Mouse (Mus musculus): ENCODE data around the gene Adamts16. TPM values are rescaled to one million over a fixed set of nuclear protein-coding genes. Genes with fewer than 3 reads are reported as not detected.

Adamts16 gene
- polyA plus RNA-seq, 1 experiment from 2014 or later: 0.11 TPM

DNA sequence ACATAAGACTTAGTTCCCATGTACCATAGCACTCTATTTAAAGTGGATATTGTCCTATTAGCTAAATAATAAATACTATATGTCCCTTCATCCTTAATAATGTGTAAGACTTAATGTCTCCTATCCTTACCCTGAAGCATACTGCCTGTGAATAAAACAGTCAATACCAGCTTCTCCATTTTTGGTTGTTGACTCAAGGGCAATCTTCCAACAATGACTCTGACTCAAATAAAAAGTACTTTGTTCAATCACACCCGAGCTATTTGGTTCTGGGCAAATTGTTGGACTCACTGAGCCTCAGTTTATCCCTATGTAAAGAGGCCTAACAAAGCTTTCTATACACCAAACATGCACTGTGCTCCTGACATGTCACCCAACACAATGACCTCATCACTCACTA is 51.8 kb downstream of the Adamts16 start:
- WGBS: 60% methylated on average over 1 of the region's 1 CpGs
- Histone ChIP-seq H3K27ac (ENCODE audit: low read length) (no peak overlapping the region), H3K27me3 (ENCODE audit: control insufficient read depth, insufficient read depth, low read length) (0 out of 2 replicates have a peak, but pooled peaks cover 2% of the 10 kb centered on the region), H3K4me3 (ENCODE audit: low read length) (no peak overlapping the region), H3K4me2 (ENCODE audit: low read depth, low read length) (no peak overlapping the region), H3K9ac (ENCODE audit: low read length) (no peak overlapping the region), H3K4me1 (ENCODE audit: control insufficient read depth, insufficient read depth, low read length) (no peaks in the 10 kb centered on the region), H3K9me3 (replicated peaks; ENCODE audit: control insufficient read depth, low read length) (no peaks in the 10 kb centered on the region), H3K36me3 (ENCODE audit: control insufficient read depth, insufficient read depth) (no peaks in the 10 kb centered on the region)
- no peak for ATAC-seq (replicated peaks; ENCODE audit: extremely low read depth, insufficient read depth, low FRiP score)

DNA sequence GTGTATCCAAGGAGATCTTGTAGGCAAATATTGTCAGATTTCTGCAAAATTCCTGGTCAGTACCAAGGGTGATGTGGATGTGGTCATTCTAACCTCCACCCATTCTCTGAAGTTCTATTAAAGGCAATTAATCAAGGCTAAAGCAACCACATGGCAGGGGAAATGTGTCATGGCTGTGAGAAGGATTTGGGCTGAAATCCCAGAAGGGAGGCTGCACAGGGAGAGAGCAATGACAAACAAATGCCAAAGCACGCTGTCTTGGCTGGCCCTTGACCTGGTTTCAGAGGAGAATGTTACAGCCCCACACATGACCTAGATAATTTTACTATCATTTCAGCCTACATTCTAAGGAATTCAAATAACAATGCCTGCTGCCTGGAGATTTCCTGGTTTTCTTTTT is 52.6 kb downstream of the Adamts16 start:
- Histone ChIP-seq H3K4me1 (ENCODE audit: control insufficient read depth, insufficient read depth, low read length) (no peaks in the 10 kb centered on the region), H3K27ac (ENCODE audit: low read length) (no peak overlapping the region)
- ATAC-seq (replicated peaks; ENCODE audit: extremely low read depth, insufficient read depth, low FRiP score): no peak

DNA sequence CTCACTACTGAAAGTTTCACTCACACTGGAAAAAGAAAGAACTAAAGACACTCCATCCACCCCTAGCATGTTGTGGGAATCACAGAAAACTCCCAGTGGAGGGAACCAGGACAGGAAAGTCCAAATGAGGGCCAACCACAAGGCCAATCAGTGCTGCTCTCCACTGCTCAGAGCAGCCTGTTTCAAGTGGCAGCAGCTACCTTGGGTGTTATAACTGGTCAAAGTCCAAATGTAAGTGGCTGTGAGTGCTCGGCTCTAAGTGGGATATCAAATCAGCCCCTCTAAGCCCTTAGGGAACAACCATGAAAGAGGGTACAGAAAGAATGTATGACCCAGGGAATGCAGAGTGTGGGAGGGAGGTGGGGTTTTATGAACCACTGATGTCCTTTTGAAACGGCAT is 56.5 kb downstream of the Adamts16 start:
- WGBS: 50% methylated on average over 2 of the region's 2 CpGs
- Histone ChIP-seq H3K27ac (ENCODE audit: low read length) (no peak overlapping the region), H3K4me1 (ENCODE audit: control insufficient read depth, insufficient read depth, low read length) (no peaks in the 10 kb centered on the region), H3K9ac (ENCODE audit: low read length) (no peak overlapping the region), H3K36me3 (ENCODE audit: control insufficient read depth, insufficient read depth) (no peaks in the 10 kb centered on the region), H3K4me2 (ENCODE audit: low read depth, low read length) (no peak overlapping the region), H3K9me3 (replicated peaks; ENCODE audit: control insufficient read depth, low read length) (no peaks in the 10 kb centered on the region), H3K27me3 (ENCODE audit: control insufficient read depth, insufficient read depth, low read length) (0 out of 2 replicates have a peak, but pooled peaks cover 4% of the 10 kb centered on the region), H3K4me3 (ENCODE audit: low read length) (no peak overlapping the region)
- peak; percentile 52; the same call in 1 of the 2 replicates for ATAC-seq (replicated peaks; ENCODE audit: extremely low read depth, insufficient read depth, low FRiP score)

More for the DNA sequence above, 52.6 kb downstream of the Adamts16 start:
- no peaks in the 10 kb centered on the region for H3K36me3 ChIP-seq (ENCODE audit: control insufficient read depth, insufficient read depth)
- no peaks in the 10 kb centered on the region for H3K9me3 ChIP-seq (replicated peaks; ENCODE audit: control insufficient read depth, low read length)
- 0 out of 2 replicates have a peak, but pooled peaks cover 2% of the 10 kb centered on the region for H3K27me3 ChIP-seq (ENCODE audit: control insufficient read depth, insufficient read depth, low read length)
- no peak overlapping the region for H3K9ac ChIP-seq (ENCODE audit: low read length)
- no peak overlapping the region for H3K4me3 ChIP-seq (ENCODE audit: low read length)
- H3K4me2 ChIP-seq (ENCODE audit: low read depth, low read length): no peak overlapping the region
- WGBS: 59% methylated on average over 1 of the region's 1 CpGs

DNA sequence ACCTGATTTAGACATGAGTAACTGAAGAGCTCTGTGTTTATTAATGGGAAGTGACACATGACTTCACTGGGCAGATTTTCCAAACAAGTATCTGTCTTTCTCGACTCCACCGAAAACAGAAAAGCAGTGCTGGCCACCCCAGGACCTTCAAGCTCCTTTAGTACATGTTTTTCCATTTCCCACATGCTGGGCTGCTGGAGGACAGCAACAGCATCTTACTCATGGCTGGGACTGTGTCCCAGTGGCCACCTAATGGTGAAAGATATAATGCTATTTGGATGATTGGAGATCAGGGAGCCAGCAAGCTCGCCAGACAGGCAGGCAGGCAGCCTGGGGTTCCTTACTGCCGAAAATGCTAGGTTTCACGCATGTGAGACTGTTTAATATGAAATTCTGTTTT is 57.5 kb downstream of the Adamts16 start:
- H3K9me3 ChIP-seq (replicated peaks; ENCODE audit: control insufficient read depth, low read length): no peaks in the 10 kb centered on the region
- H3K27ac ChIP-seq (ENCODE audit: low read length): no peak overlapping the region
- no peaks in the 10 kb centered on the region for H3K4me1 ChIP-seq (ENCODE audit: control insufficient read depth, insufficient read depth, low read length)
- H3K27me3 ChIP-seq (ENCODE audit: control insufficient read depth, insufficient read depth, low read length): 0 out of 2 replicates have a peak, but pooled peaks cover 4% of the 10 kb centered on the region
- no peak overlapping the region for H3K9ac ChIP-seq (ENCODE audit: low read length)
- H3K4me3 ChIP-seq (ENCODE audit: low read length): no peak overlapping the region
- 64% methylated on average over 5 of the region's 5 CpGs for WGBS
- H3K36me3 ChIP-seq (ENCODE audit: control insufficient read depth, insufficient read depth): no peaks in the 10 kb centered on the region
- no peak overlapping the region for H3K4me2 ChIP-seq (ENCODE audit: low read depth, low read length)
- ATAC-seq (replicated peaks; ENCODE audit: extremely low read depth, insufficient read depth, low FRiP score): no peak

DNA sequence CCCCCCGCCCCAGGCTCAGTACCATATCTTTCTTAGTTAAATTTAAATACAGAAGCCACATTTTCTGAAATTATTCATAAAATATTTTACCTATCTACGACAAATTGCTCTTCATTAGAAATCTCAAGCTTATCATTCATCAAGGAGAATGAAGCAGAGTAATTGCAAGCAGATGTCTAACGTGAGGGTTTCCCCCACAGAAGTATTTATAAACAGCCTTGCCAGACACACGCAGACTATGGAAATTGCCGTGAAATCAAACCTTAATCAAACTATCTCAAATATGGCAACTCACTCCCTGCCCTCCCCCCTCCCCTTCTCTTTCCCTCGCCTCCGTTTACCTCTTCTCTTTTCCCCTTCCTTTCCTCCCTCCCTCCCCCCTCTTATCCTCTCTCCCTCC is 61.8 kb downstream of the Adamts16 start:
- Histone ChIP-seq H3K27me3 (ENCODE audit: control insufficient read depth, insufficient read depth, low read length) (0 out of 2 replicates have a peak, but pooled peaks cover 2% of the 10 kb centered on the region), H3K27ac (ENCODE audit: low read length) (no peak overlapping the region), H3K36me3 (ENCODE audit: control insufficient read depth, insufficient read depth) (no peaks in the 10 kb centered on the region), H3K9me3 (replicated peaks; ENCODE audit: control insufficient read depth, low read length) (no peaks in the 10 kb centered on the region), H3K4me2 (ENCODE audit: low read depth, low read length) (no peak overlapping the region), H3K4me3 (ENCODE audit: low read length) (no peak overlapping the region), H3K4me1 (ENCODE audit: control insufficient read depth, insufficient read depth, low read length) (no peaks in the 10 kb centered on the region), H3K9ac (ENCODE audit: low read length) (no peak overlapping the region)
- WGBS: 61% methylated on average over 7 of the region's 7 CpGs
- ATAC-seq (replicated peaks; ENCODE audit: extremely low read depth, insufficient read depth, low FRiP score): no peak

DNA sequence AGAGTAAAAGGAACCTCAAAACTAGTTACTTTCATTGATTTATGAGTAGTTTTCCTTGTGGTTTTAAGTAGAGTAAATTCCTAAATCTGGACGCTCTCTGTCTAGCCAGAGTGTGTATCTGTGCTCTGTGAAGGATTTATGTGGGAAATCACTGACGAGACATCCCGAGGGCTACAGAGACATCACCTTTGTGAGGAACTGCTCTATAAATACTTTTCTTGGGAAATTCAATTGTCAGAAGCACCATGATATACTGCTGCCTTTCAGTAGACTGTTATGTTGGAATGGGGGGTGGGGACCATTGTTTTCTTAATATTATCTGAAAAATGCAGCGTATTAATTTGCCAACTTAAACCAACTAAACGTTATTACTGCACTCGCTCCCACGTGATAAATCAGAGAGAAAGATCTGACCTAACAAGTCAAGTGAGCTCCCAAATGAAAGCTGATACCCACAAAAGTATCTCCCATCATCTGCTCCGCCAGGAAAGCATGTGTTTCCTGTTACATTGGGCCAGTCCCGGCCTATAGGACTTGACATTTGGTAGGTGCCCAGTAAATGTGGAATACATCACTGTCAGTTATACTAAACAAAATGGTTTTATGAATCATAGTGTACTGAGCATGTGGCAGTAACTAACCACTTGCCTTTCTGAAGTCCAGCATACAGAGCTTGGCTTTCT is 62.6 kb downstream of the Adamts16 start:
- Histone ChIP-seq H3K36me3 (ENCODE audit: control insufficient read depth, insufficient read depth) (no peaks in the 10 kb centered on the region), H3K9me3 (replicated peaks; ENCODE audit: control insufficient read depth, low read length) (no peaks in the 10 kb centered on the region), H3K27ac (ENCODE audit: low read length) (no peak overlapping the region), H3K4me2 (ENCODE audit: low read depth, low read length) (no peak overlapping the region), H3K4me3 (ENCODE audit: low read length) (no peak overlapping the region), H3K27me3 (ENCODE audit: control insufficient read depth, insufficient read depth, low read length) (0 out of 2 replicates have a peak, but pooled peaks cover 2% of the 10 kb centered on the region), H3K4me1 (ENCODE audit: control insufficient read depth, insufficient read depth, low read length) (no peaks in the 10 kb centered on the region), H3K9ac (ENCODE audit: low read length) (no peak overlapping the region)
- no peak for ATAC-seq (replicated peaks; ENCODE audit: extremely low read depth, insufficient read depth, low FRiP score)
- 52% methylated on average over 9 of the region's 9 CpGs for WGBS

DNA sequence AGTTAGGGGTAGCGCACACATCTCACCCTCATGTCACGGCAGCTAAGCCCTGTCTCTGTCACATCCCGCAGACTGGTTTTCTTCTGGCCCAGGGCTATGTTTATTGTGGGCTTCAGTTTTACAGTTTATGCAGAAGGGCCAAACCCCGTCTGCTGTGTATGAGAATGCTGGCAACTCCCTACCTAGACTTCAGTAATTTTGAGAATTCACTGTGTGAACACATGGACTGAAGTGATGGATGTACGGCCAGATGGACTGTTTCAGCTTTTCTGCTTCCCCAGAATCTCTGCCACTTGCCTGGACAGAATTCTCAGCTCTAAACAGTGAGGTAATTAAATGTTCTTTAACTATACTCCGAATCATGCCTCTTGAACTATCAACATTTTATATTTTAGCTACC is 70.5 kb downstream of the Adamts16 start:
- H3K9ac ChIP-seq (ENCODE audit: low read length): no peak overlapping the region
- ATAC-seq (replicated peaks; ENCODE audit: extremely low read depth, insufficient read depth, low FRiP score): no peak
- H3K4me2 ChIP-seq (ENCODE audit: low read depth, low read length): no peak overlapping the region

DNA sequence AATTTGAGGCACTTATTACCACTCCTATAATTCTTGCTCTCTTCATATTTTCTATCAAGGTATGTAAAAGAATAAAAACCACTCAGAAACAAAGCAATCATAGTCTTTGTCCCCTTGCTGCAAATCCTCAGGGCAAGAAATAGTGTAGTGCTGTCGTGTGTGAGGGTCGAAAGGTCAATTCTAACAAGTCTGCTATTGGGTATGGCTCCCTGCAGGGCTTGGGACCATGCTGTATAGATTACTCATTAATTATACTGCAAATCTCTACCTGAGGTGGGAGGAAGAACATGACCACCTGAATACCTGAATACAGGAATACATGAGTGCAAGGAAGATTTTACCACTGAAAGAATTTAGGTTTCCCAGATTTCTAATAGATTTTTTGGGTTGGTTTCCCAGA is 72.5 kb downstream of the Adamts16 start:
- WGBS: 69% methylated on average over 2 of the region's 2 CpGs
- Histone ChIP-seq H3K4me3 (ENCODE audit: low read length) (no peak overlapping the region), H3K4me2 (ENCODE audit: low read depth, low read length) (no peak overlapping the region), H3K27me3 (ENCODE audit: control insufficient read depth, insufficient read depth, low read length) (no peaks in the 10 kb centered on the region), H3K27ac (ENCODE audit: low read length) (no peak overlapping the region), H3K9ac (ENCODE audit: low read length) (no peak overlapping the region), H3K9me3 (replicated peaks; ENCODE audit: control insufficient read depth, low read length) (no peaks in the 10 kb centered on the region), H3K4me1 (ENCODE audit: control insufficient read depth, insufficient read depth, low read length) (no peaks in the 10 kb centered on the region), H3K36me3 (ENCODE audit: control insufficient read depth, insufficient read depth) (no peaks in the 10 kb centered on the region)
- no peak for ATAC-seq (replicated peaks; ENCODE audit: extremely low read depth, insufficient read depth, low FRiP score)

More for the DNA sequence above, 70.5 kb downstream of the Adamts16 start:
- Histone ChIP-seq H3K27me3 (ENCODE audit: control insufficient read depth, insufficient read depth, low read length) (no peaks in the 10 kb centered on the region), H3K27ac (ENCODE audit: low read length) (no peak overlapping the region), H3K9me3 (replicated peaks; ENCODE audit: control insufficient read depth, low read length) (no peaks in the 10 kb centered on the region), H3K4me3 (ENCODE audit: low read length) (no peak overlapping the region), H3K36me3 (ENCODE audit: control insufficient read depth, insufficient read depth) (no peaks in the 10 kb centered on the region), H3K4me1 (ENCODE audit: control insufficient read depth, insufficient read depth, low read length) (no peaks in the 10 kb centered on the region)
- WGBS: 84% methylated on average over 6 of the region's 6 CpGs

DNA sequence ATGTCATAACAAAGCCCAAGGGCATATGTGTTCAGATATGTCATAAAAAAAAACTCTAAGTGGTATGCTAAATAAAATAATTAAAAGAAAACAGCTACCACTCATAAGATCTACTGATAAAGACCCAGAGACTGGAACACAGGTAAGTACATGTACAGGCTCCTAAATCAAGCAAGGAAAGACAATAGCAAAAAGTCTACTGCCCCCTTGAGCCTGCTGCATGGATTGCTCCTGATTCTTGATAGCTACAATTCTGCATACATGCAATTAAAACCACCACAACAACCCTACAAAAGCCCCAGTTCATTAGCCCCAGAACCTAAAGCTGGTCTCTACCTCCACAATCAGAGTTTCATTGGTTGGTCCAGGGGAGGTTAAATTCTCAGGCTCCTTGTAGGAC is 74.1 kb downstream of the Adamts16 start:
- H3K4me2 ChIP-seq (ENCODE audit: low read depth, low read length): no peak overlapping the region
- ATAC-seq (replicated peaks; ENCODE audit: extremely low read depth, insufficient read depth, low FRiP score): no peak
- no peak overlapping the region for H3K9ac ChIP-seq (ENCODE audit: low read length)
- H3K4me1 ChIP-seq (ENCODE audit: control insufficient read depth, insufficient read depth, low read length): no peaks in the 10 kb centered on the region
- H3K36me3 ChIP-seq (ENCODE audit: control insufficient read depth, insufficient read depth): no peaks in the 10 kb centered on the region
- H3K27me3 ChIP-seq (ENCODE audit: control insufficient read depth, insufficient read depth, low read length): no peaks in the 10 kb centered on the region
- H3K4me3 ChIP-seq (ENCODE audit: low read length): no peak overlapping the region
- no peak overlapping the region for H3K27ac ChIP-seq (ENCODE audit: low read length)
- H3K9me3 ChIP-seq (replicated peaks; ENCODE audit: control insufficient read depth, low read length): no peaks in the 10 kb centered on the region
